Mouse (Mus musculus) CH12.LX (cell line): ENCODE results near the gene B4gat1.

Experiments used
- BHLHE40 ChIP-seq: IDR thresholded peaks from 2 replicates; pipeline ENCODE4 v1.6.1; 2011; ENCODE audit warnings: mild to moderate bottlenecking, low read depth, low read length, improper control_type of control experiment
- CTCF ChIP-seq, 2 experiments: IDR thresholded peaks in 1 of 2; conservative IDR thresholded peaks in 1 of 2; 2 replicates each; pipeline ENCODE4 v1.5.1; 2011 to 2012; ENCODE audit warnings: low read depth in 2 of 2, low read length in 2 of 2, improper control_type of control experiment in 1 of 2, inconsistent platforms in 1 of 2, mild to moderate bottlenecking in 1 of 2, moderate library complexity in 1 of 2
- EP300 ChIP-seq: IDR thresholded peaks from 2 replicates; pipeline ENCODE4 v1.6.1; 2011; ENCODE audit warnings: low read length, improper control_type of control experiment
- GABPA ChIP-seq: IDR thresholded peaks from 2 replicates; pipeline ENCODE4 v1.6.1; 2012; ENCODE audit warnings: low read depth, low read length, improper control_type of control experiment, inconsistent platforms; ENCODE audit not compliant: insufficient replicate concordance
- HCFC1 ChIP-seq: IDR thresholded peaks from 2 replicates; pipeline ENCODE4 v1.6.1; 2012; ENCODE audit warnings: low read depth, mild to moderate bottlenecking, inconsistent platforms, low read length, improper control_type of control experiment
- MAX ChIP-seq: IDR thresholded peaks from 2 replicates; pipeline ENCODE4 v1.6.1; 2011; ENCODE audit warnings: low read length, improper control_type of control experiment
- MAZ ChIP-seq: IDR thresholded peaks from 2 replicates; pipeline ENCODE4 v1.6.1; 2012; ENCODE audit warnings: low read depth, mild to moderate bottlenecking, inconsistent platforms, low read length, improper control_type of control experiment, moderate library complexity
- MXI1 ChIP-seq: IDR thresholded peaks from 2 replicates; pipeline ENCODE4 v1.6.1; 2011; ENCODE audit warnings: mild to moderate bottlenecking, low read depth, low read length, improper control_type of control experiment
- NELFE ChIP-seq: IDR thresholded peaks from 2 replicates; pipeline ENCODE4 v1.6.1; 2011; ENCODE audit warnings: low read depth, low read length, improper control_type of control experiment
- POLR2A ChIP-seq: IDR thresholded peaks from 2 replicates; pipeline ENCODE4 v1.6.1; 2011; ENCODE audit warnings: low read depth, mild to moderate bottlenecking, improper control_type of control experiment, low read length
- RAD21 ChIP-seq: IDR thresholded peaks from 2 replicates; pipeline ENCODE4 v1.6.1; 2011; ENCODE audit warnings: low read depth, mild to moderate bottlenecking, low read length, improper control_type of control experiment, moderate library complexity
- RCOR1 ChIP-seq: conservative IDR thresholded peaks from 2 replicates; pipeline ENCODE4 v1.6.1; 2012; ENCODE audit warnings: low read depth, mild to moderate bottlenecking, inconsistent platforms, low read length, improper control_type of control experiment
- TCF12 ChIP-seq: IDR thresholded peaks from 2 replicates; pipeline ENCODE4 v1.6.1; 2014; ENCODE audit warnings: low read depth, mild to moderate bottlenecking, inconsistent platforms, low read length, improper control_type of control experiment
- USF2 ChIP-seq: conservative IDR thresholded peaks from 2 replicates; pipeline ENCODE4 v1.6.1; 2011; ENCODE audit warnings: low read depth, low read length, improper control_type of control experiment

DNA sequence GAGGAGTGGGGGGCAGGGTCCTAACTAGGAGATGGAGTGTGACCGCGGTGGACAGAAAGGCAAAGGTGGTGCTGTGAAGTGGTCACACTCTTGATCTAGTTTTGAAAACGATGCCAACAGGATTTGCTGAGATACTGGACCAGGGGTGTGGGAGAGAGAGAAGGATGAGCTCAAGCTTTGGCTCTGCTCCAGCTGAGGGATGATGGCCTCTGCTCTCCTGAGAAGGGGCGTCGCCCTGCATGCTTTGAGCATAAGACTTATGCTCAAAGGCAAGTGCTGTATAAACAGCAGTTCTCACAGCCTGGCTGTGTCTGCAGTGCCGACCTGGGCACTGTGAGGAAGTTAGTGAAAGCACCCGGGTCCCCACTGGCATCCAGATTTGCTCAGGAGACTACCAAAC is 26.5 kb downstream of the B4gat1 start:
- TF ChIP-seq CTCF (conservative IDR thresholded peaks at IDR 0.05 in 1 of 2, IDR thresholded peaks at IDR 0.05 in 1 of 2; ENCODE audit: low read depth in 2 of 2, low read length in 2 of 2) (no peak), NELFE (no peak), HCFC1 (no peak), MAX (no peak), GABPA (no peak), RAD21 (no peak), MXI1 (no peak), USF2 (no peak), POLR2A (no peak), RCOR1 (no peak), BHLHE40 (no peak), MAZ (no peak), EP300 (no peak), TCF12 (no peak)
